Mouse (Mus musculus): ENCODE measurements at regions not wholly inside any gene's neighbourhood (a gene's known extent, or its start where the extent isn't known, plus 50 kb on each side); places are given as distances from the start of the nearest gene placed in this dataset.

GRCm38 (mm10) chr6:84299146-84299545, 290.8 kb downstream of the Dysf start:
- no peak for TF ChIP-seq CTCF (IDR thresholded peaks at IDR 0.05; ENCODE audit: extremely low read depth, insufficient read depth, low read length)
- TF ChIP-seq POLR2A (IDR thresholded peaks at IDR 0.05; ENCODE audit: extremely low read depth, insufficient read depth, low read length) = no peak
